23 mouse cellular contexts compared by ENCODE assay signal in the genomic region with DNA sequence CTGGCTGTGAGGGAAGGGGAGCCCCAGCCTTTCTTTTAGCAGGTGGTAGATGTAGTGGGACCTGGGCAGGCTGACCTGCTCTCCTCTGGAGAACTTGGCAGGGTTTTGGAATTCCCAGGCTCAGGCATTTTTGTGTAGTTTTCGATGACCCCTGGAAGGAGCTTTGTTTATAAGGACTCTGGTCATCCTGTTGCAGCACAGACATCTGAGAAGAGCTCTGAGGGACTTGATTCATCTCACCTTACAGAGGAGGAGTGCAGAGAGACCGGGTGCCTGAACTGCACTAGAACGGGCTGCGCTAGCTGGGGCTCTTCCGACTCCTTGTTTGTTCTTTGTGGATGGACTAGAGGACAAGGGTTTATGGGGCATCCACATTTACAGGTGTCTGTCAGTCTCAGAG. TPM values are rescaled to one million over a fixed set of nuclear protein-coding genes. Genes with fewer than 3 reads are reported as not detected.
DNase-seq lines count a peak whose midpoint lies in the region; ATAC-seq and TF ChIP-seq lines count a peak whose summit lies in the region.
"Had no signal": no experiment of that assay in that cellular context is flagged by ENCODE, and none has a peak within 500 bp of the region (broad histone marks: within the 10 kb centered on the region; RNA-seq: fewer than 3 reads in every experiment).

No protein-coding gene starts in this region.

- ATAC-seq in heart, embryonic 16.5 days (replicated peaks; ENCODE audit: extremely low read depth, insufficient read depth, low FRiP score) = no peak
- no peak for ATAC-seq in kidney, embryonic 16.5 days (ENCODE audit: low FRiP score, low TSS enrichment)
- ATAC-seq in liver, postnatal 0 days = no peak
- ATAC-seq: inflammation-experienced regulatory T-cells, adult 6 months; midbrain, embryonic 13.5 days had no signal

- no peak for DNase-seq in gastrocnemius, adult 2 months
- DNase-seq in gastrocnemius, postnatal 14 days = no peak
- DNase-seq in heart, adult 9 months (ENCODE audit: low spot score in 2 of 2) = no peak
- peak; percentile 21 for DNase-seq in kidney, postnatal 14 days
- no peak for DNase-seq in liver, postnatal 0 days
- DNase-seq in thymus, postnatal 25 days = no peak
- DNase-seq: adrenal gland, postnatal 10 days; cerebellum, adult 18-20 months; cerebellum, postnatal 14 days; heart, postnatal 36 days; kidney, postnatal 25 days; lung, adult 2 months; lung, postnatal 14 days; thymus, adult 2 months had no signal

- intact Hi-C loops in gastrocnemius, adult 2 months (cut with DNase I) = no loop called here
- intact Hi-C loops in gastrocnemius, postnatal 14 days (cut with DNase I; ENCODE audit: low total_unique reads) = no loop called here

- no peaks in the 10 kb centered on the region for H3K9me3 ChIP-seq in heart, embryonic 16.5 days (replicated peaks; ENCODE audit: control insufficient read depth, low read length)
- no peaks in the 10 kb centered on the region for H3K9me3 ChIP-seq in kidney, embryonic 16.5 days (ENCODE audit: low read length)
- no peaks in the 10 kb centered on the region for H3K9me3 ChIP-seq in liver, postnatal 0 days (ENCODE audit: low read length)
- H3K9me3 ChIP-seq: embryonic facial prominence, embryonic 13.5 days; forebrain, embryonic 12.5 days; midbrain, embryonic 13.5 days had no signal

- H3K4me2 ChIP-seq in heart, embryonic 16.5 days (ENCODE audit: low read depth, low read length) = peak overlapping the region; percentile 28; the same call in 1 of the 2 replicates
- no peak overlapping the region; the same call in 1 of the 2 replicates for H3K4me2 ChIP-seq in kidney, embryonic 16.5 days (replicated peaks; ENCODE audit: low read depth, low read length)
- H3K4me2 ChIP-seq in liver, postnatal 0 days (ENCODE audit: low read depth, low read length) = no peak overlapping the region
- H3K4me2 ChIP-seq: embryonic facial prominence, embryonic 13.5 days; forebrain, embryonic 12.5 days; hindbrain, embryonic 14.5 days; midbrain, embryonic 13.5 days had no signal

- no peak for TF ChIP-seq CTCF in gastrocnemius, adult 2 months (IDR thresholded peaks at IDR 0.05)
- no peak for TF ChIP-seq CTCF in liver, postnatal 0 days (IDR thresholded peaks at IDR 0.05; ENCODE audit: low read depth)

- peak overlapping the region; percentile 47 for H3K4me3 ChIP-seq in gastrocnemius, adult 2 months
- H3K4me3 ChIP-seq in heart, embryonic 16.5 days (ENCODE audit: low read length) = no peak overlapping the region
- no peak overlapping the region for H3K4me3 ChIP-seq in kidney, embryonic 16.5 days (ENCODE audit: low read length)
- H3K4me3 ChIP-seq in liver, postnatal 0 days (ENCODE audit: low read depth, low read length) = no peak overlapping the region
- H3K4me3 ChIP-seq: embryonic facial prominence, embryonic 13.5 days; erythroblast, embryonic 14.5 days; forebrain, embryonic 12.5 days; midbrain, embryonic 13.5 days had no signal

- no peaks in the 10 kb centered on the region for H3K36me3 ChIP-seq in heart, embryonic 16.5 days (ENCODE audit: control insufficient read depth, insufficient read depth)
- no peaks in the 10 kb centered on the region for H3K36me3 ChIP-seq in kidney, embryonic 16.5 days (ENCODE audit: insufficient read depth, low read length)
- no peaks in the 10 kb centered on the region for H3K36me3 ChIP-seq in liver, postnatal 0 days (replicated peaks; ENCODE audit: insufficient read depth, low read length)
- H3K36me3 ChIP-seq: embryonic facial prominence, embryonic 13.5 days; forebrain, embryonic 12.5 days; midbrain, embryonic 13.5 days had no signal

- H3K4me1 ChIP-seq in heart, embryonic 16.5 days (ENCODE audit: control insufficient read depth, insufficient read depth, low read length) = peaks cover 69% of the 10 kb centered on the region
- peaks cover 53% of the 10 kb centered on the region for H3K4me1 ChIP-seq in kidney, embryonic 16.5 days (ENCODE audit: insufficient read depth, low read length)
- H3K4me1 ChIP-seq in liver, postnatal 0 days (ENCODE audit: insufficient read depth) = peaks cover 49% of the 10 kb centered on the region

- H3K27ac ChIP-seq in gastrocnemius, adult 2 months = peak overlapping the region; percentile 99
- H3K27ac ChIP-seq in heart, embryonic 16.5 days (ENCODE audit: low read length) = 0 out of 2 replicates have a peak overlapping the region, but pooled peaks have one; percentile 27
- no peak overlapping the region for H3K27ac ChIP-seq in kidney, embryonic 16.5 days (ENCODE audit: low read length)
- H3K27ac ChIP-seq in liver, postnatal 0 days (ENCODE audit: low read depth) = peak overlapping the region; percentile 16; the same call in 1 of the 2 replicates
- H3K27ac ChIP-seq: embryonic facial prominence, embryonic 13.5 days; forebrain, embryonic 12.5 days; hindbrain, embryonic 14.5 days; midbrain, embryonic 13.5 days; stomach, postnatal 0 days had no signal

- H3K27me3 ChIP-seq in heart, embryonic 16.5 days (ENCODE audit: control insufficient read depth, insufficient read depth, low read length) = no peaks in the 10 kb centered on the region
- H3K27me3 ChIP-seq in kidney, embryonic 16.5 days (ENCODE audit: insufficient read depth, low read length) = no peaks in the 10 kb centered on the region
- no peaks in the 10 kb centered on the region for H3K27me3 ChIP-seq in liver, postnatal 0 days (ENCODE audit: insufficient read depth, low read length)
- H3K27me3 ChIP-seq: embryonic facial prominence, embryonic 13.5 days; forebrain, embryonic 12.5 days; midbrain, embryonic 13.5 days had no signal

- 52% methylated on average over 5 of the region's 5 CpGs for WGBS in heart, embryonic 16.5 days
- WGBS in kidney, embryonic 16.5 days = 32% methylated on average over 5 of the region's 5 CpGs
- 63% methylated on average over 5 of the region's 5 CpGs for WGBS in liver, postnatal 0 days (ENCODE audit: insufficient replicate concordance)

- peak overlapping the region; percentile 42; the same call in 1 of the 2 replicates for H3K9ac ChIP-seq in heart, embryonic 16.5 days (ENCODE audit: low read length)
- H3K9ac ChIP-seq in kidney, embryonic 16.5 days (replicated peaks; ENCODE audit: low read length) = no peak overlapping the region
- peak overlapping the region; percentile 5; the same call in 1 of the 2 replicates for H3K9ac ChIP-seq in liver, postnatal 0 days (replicated peaks)
- H3K9ac ChIP-seq: embryonic facial prominence, embryonic 13.5 days; forebrain, embryonic 12.5 days; hindbrain, embryonic 14.5 days; midbrain, embryonic 13.5 days had no signal

- no peak for TF ChIP-seq EP300 in liver, postnatal 0 days (IDR thresholded peaks at IDR 0.05; ENCODE audit: low read depth)

RNA-seq across cellular contexts. Expression of a gene that starts 5.9 kb away (rescaled TPM):
- total RNA-seq in gastrocnemius, adult 2 months (2021) = 10 to 100 TPM; 94.4 to 98.0 TPM
- 10 to 100 TPM; 60.6 to 66.2 TPM for total RNA-seq in gastrocnemius, postnatal 14 days (2021)
- polyA plus RNA-seq in heart, embryonic 16.5 days (2015; fragmentation: Nextera tagmentation; extraction: Ambion mirVana) = 7.8 and 8.1 TPM in 2 replicates
- polyA plus RNA-seq in kidney, embryonic 16.5 days (2015; fragmentation: Nextera tagmentation; extraction: Ambion mirVana) = 8.3 and 10.3 TPM in 2 replicates
- polyA plus RNA-seq in liver, postnatal 0 days (2015; fragmentation: Nextera tagmentation; extraction: Ambion mirVana) = 3.7 and 3.9 TPM in 2 replicates

RNA-seq across cellular contexts. Expression of a gene that starts 49.1 kb away (rescaled TPM):
- 10 to 100 TPM in 1 of 2 experiments, 1 to 10 TPM in 1; 8.2 to 10.4 TPM for total RNA-seq in gastrocnemius, adult 2 months (2021)
- total RNA-seq in gastrocnemius, postnatal 14 days (2021) = 10 to 100 TPM; 11.8 to 14.9 TPM
- 47.9 and 51.7 TPM in 2 replicates for polyA plus RNA-seq in heart, embryonic 16.5 days (2015; fragmentation: Nextera tagmentation; extraction: Ambion mirVana)
- 59.3 and 63.2 TPM in 2 replicates for polyA plus RNA-seq in kidney, embryonic 16.5 days (2015; fragmentation: Nextera tagmentation; extraction: Ambion mirVana)
- 16.0 and 16.4 TPM in 2 replicates for polyA plus RNA-seq in liver, postnatal 0 days (2015; fragmentation: Nextera tagmentation; extraction: Ambion mirVana)
